Mouse (Mus musculus) liver, embryonic 14.5 days (tissue): ENCODE results near the gene Fcamr.

Experiments
- CTCF ChIP-seq: IDR thresholded peaks from 2 replicates; pipeline ENCODE4 v1.5.1; 2016; ENCODE audit warnings: antibody characterized with exemption, low read depth, control low read depth
- EP300 ChIP-seq: IDR thresholded peaks from 2 replicates; pipeline ENCODE4 v1.6.1; 2016; ENCODE audit warnings: antibody characterized with exemption, low read depth

GRCm38 (mm10) chr1:130775691-130776331 is 24.9 kb upstream of the Fcamr start:
- TF ChIP-seq CTCF (no peak), EP300 (no peak)
